9 mouse cellular contexts compared by ENCODE assay signal in genomic region chr2:30652581-30653037, GRCm38 (mm10). TPM values are rescaled to one million over a fixed set of nuclear protein-coding genes. Genes with fewer than 3 reads are reported as not detected.
DNase-seq lines count a peak whose midpoint lies in the region; ATAC-seq and TF ChIP-seq lines count a peak whose summit lies in the region.
"Had no signal": no experiment of that assay in that cellular context is flagged by ENCODE, and none has a peak within 500 bp of the region (broad histone marks: within the 10 kb centered on the region; RNA-seq: fewer than 3 reads in every experiment).

No protein-coding gene starts in this region.

- peak overlapping the region; percentile 27 for H3K4me2 ChIP-seq in hindbrain, embryonic 16.5 days (ENCODE audit: low read length)

- WGBS in hindbrain, embryonic 16.5 days = under 1% methylated on average over 13 of the region's 13 CpGs
- WGBS in thymus, adult 2 months = 48% methylated on average over 13 of the region's 13 CpGs

- H3K36me3 ChIP-seq in hindbrain, embryonic 16.5 days (ENCODE audit: control insufficient read depth, insufficient read depth, low read length) = no peaks in the 10 kb centered on the region
- H3K36me3 ChIP-seq in thymus, adult 2 months (ENCODE audit: control insufficient read depth, insufficient read depth, low read length) = no peaks in the 10 kb centered on the region

- peak overlapping the region; percentile 90 for H3K27ac ChIP-seq in hindbrain, embryonic 16.5 days (ENCODE audit: low read depth, low read length)
- no peak overlapping the region for H3K27ac ChIP-seq in thymus, adult 2 months (ENCODE audit: control insufficient read depth, insufficient read depth, low read length)

- peak overlapping the region; percentile 59 for H3K9ac ChIP-seq in hindbrain, embryonic 16.5 days (ENCODE audit: low read depth, low read length)

- H3K27me3 ChIP-seq in hindbrain, embryonic 16.5 days (replicated peaks; ENCODE audit: control insufficient read depth, insufficient read depth, low read length) = no peaks in the 10 kb centered on the region
- H3K27me3 ChIP-seq in thymus, adult 2 months (ENCODE audit: control insufficient read depth, insufficient read depth, low read length) = no peaks in the 10 kb centered on the region
- H3K27me3 ChIP-seq: Patski had no signal

- intact Hi-C loops in gastrocnemius, postnatal 14 days (cut with DNase I; ENCODE audit: low total_unique reads) = no loop called here

- TF ChIP-seq CTCF in thymus, adult 2 months (IDR thresholded peaks at IDR 0.05; ENCODE audit: borderline replicate concordance, control insufficient read depth, extremely low read depth, insufficient read depth, low read length, poor library complexity) = no peak

- DNase-seq in right cerebral cortex, postnatal 25 days = peak; percentile 29
- DNase-seq in right cerebral cortex, postnatal 10 days (ENCODE audit: low spot score in 2 of 2) = no peak
- peak; percentile 83 for DNase-seq in gastrocnemius, postnatal 14 days
- DNase-seq in mesoderm, embryonic 11.5 days (ENCODE audit: low read depth, low spot score) = peak; percentile 88
- no peak for DNase-seq in urinary bladder, postnatal 36 days (ENCODE audit: low spot score in 2 of 2)
- no peak for DNase-seq in thymus, adult 2 months
- no peak for DNase-seq in spleen, adult 18-20 months

- peak; percentile 22; the same call in 1 of the 2 replicates for ATAC-seq in hindbrain, embryonic 16.5 days
- ATAC-seq: Patski had no signal

- H3K4me1 ChIP-seq in hindbrain, embryonic 16.5 days (ENCODE audit: control insufficient read depth, insufficient read depth, low read depth, low read length) = peaks cover 61% of the 10 kb centered on the region
- H3K4me1 ChIP-seq in thymus, adult 2 months (replicated peaks; ENCODE audit: control insufficient read depth, insufficient read depth, low read length) = peaks cover 40% of the 10 kb centered on the region

- TF ChIP-seq POLR2A in thymus, adult 2 months (IDR thresholded peaks at IDR 0.05; ENCODE audit: control insufficient read depth, extremely low read depth, insufficient read depth, low read length, poor library complexity) = no peak

- no peak overlapping the region for H3K4me3 ChIP-seq in hindbrain, embryonic 16.5 days (ENCODE audit: low read length)
- no peak overlapping the region for H3K4me3 ChIP-seq in thymus, adult 2 months (ENCODE audit: control insufficient read depth, insufficient read depth, low read length)

- no peaks in the 10 kb centered on the region for H3K9me3 ChIP-seq in hindbrain, embryonic 16.5 days (ENCODE audit: control insufficient read depth, low read length)

RNA-seq across cellular contexts. Expression of gene Cstad, which starts 57.8 kb away (rescaled TPM):
- 1 to 10 TPM; 5.0 to 5.9 TPM for total RNA-seq in gastrocnemius, postnatal 14 days (2021)
- polyA plus RNA-seq in hindbrain, embryonic 16.5 days (2015; fragmentation: Nextera tagmentation; extraction: Ambion mirVana) = 0.19 and 0.99 TPM in 2 replicates
- 1.7 and 2.9 TPM in 2 replicates for polyA plus RNA-seq in thymus, adult 2 months (2012; rRNA removed)

Comparison
In these comparisons a context has a peak if more than half of its experiments do, and no peak if none do; other contexts are left out.
1. DNase-seq: peak in right cerebral cortex, postnatal 25 days (single experiment), gastrocnemius, postnatal 14 days (single experiment) and mesoderm, embryonic 11.5 days (single experiment); none in right cerebral cortex, postnatal 10 days (0 of 2), urinary bladder, postnatal 36 days (0 of 2), thymus, adult 2 months (single experiment) and spleen, adult 18-20 months (0 of 2).